Mouse (Mus musculus): ENCODE results near the gene Ampd2. TPM values are rescaled to one million over a fixed set of nuclear protein-coding genes. Genes with fewer than 3 reads are reported as not detected.

The Ampd2 gene
- polyA plus RNA-seq, 1 experiment from 2014 or later = 63.8 TPM

Other genes with a start within 250 kb of the Ampd2 start
- gene Eps8l3, start 209.4 kb downstream of the Ampd2 start, polyA plus RNA-seq (2016; fragmentation: Nextera tagmentation; extraction: Ambion mirVana) = not detected in 2 replicates
- 240 and 243 TPM in 2 replicates for gene Gstm5, start 190.8 kb downstream of the Ampd2 start, polyA plus RNA-seq (2016; fragmentation: Nextera tagmentation; extraction: Ambion mirVana)
- 20.6 and 39.5 TPM in 2 replicates for gene Gstm7, start 154.8 kb downstream of the Ampd2 start, polyA plus RNA-seq (2016; fragmentation: Nextera tagmentation; extraction: Ambion mirVana)
- gene Gstm6, start 142.9 kb downstream of the Ampd2 start, polyA plus RNA-seq (2016; fragmentation: Nextera tagmentation; extraction: Ambion mirVana) = 13.1 and 13.4 TPM in 2 replicates
- gene Gstm3, start 117.4 kb downstream of the Ampd2 start, polyA plus RNA-seq (2016; fragmentation: Nextera tagmentation; extraction: Ambion mirVana) = not detected in 2 replicates
- 11.6 and 12.6 TPM in 2 replicates for gene Gstm2, start 100.2 kb downstream of the Ampd2 start, polyA plus RNA-seq (2016; fragmentation: Nextera tagmentation; extraction: Ambion mirVana)
- 34.1 and 35.0 TPM in 2 replicates for gene Gstm1, start 68.7 kb downstream of the Ampd2 start, polyA plus RNA-seq (2016; fragmentation: Nextera tagmentation; extraction: Ambion mirVana)
- 12.4 and 14.1 TPM in 2 replicates for gene Gstm4, start 41.8 kb downstream of the Ampd2 start, polyA plus RNA-seq (2016; fragmentation: Nextera tagmentation; extraction: Ambion mirVana)
- gene Gnat2, start 6.1 kb upstream of the Ampd2 start, polyA plus RNA-seq (2016; fragmentation: Nextera tagmentation; extraction: Ambion mirVana) = 0.72 and 1.5 TPM in 2 replicates
- gene Gnai3, start 59.5 kb upstream of the Ampd2 start, polyA plus RNA-seq (2016; fragmentation: Nextera tagmentation; extraction: Ambion mirVana) = 204 and 211 TPM in 2 replicates
- gene Gpr61, start 68.2 kb upstream of the Ampd2 start, polyA plus RNA-seq (2016; fragmentation: Nextera tagmentation; extraction: Ambion mirVana) = 0.33 and 0.41 TPM in 2 replicates
- 4.1 and 4.5 TPM in 2 replicates for gene Amigo1, start 99.7 kb upstream of the Ampd2 start, polyA plus RNA-seq (2016; fragmentation: Nextera tagmentation; extraction: Ambion mirVana)
- gene Cyb561d1, start 114.6 kb upstream of the Ampd2 start, polyA plus RNA-seq (2016; fragmentation: Nextera tagmentation; extraction: Ambion mirVana) = 4.9 and 5.0 TPM in 2 replicates
- 18.1 and 23.5 TPM in 2 replicates for gene Atxn7l2, start 124.3 kb upstream of the Ampd2 start, polyA plus RNA-seq (2016; fragmentation: Nextera tagmentation; extraction: Ambion mirVana)
- 0.42 and 0.88 TPM in 2 replicates for gene Sypl2, start 140.0 kb upstream of the Ampd2 start, polyA plus RNA-seq (2016; fragmentation: Nextera tagmentation; extraction: Ambion mirVana)
- 299 and 349 TPM in 2 replicates for gene Psma5, start 170.3 kb upstream of the Ampd2 start, polyA plus RNA-seq (2016; fragmentation: Nextera tagmentation; extraction: Ambion mirVana)
- 10.8 and 15.6 TPM in 2 replicates for gene Sort1, start 197.4 kb upstream of the Ampd2 start, polyA plus RNA-seq (2016; fragmentation: Nextera tagmentation; extraction: Ambion mirVana)

Measured in midbrain, embryonic 10.5 days (tissue).